Mouse (Mus musculus): ENCODE results near the gene 2300009A05Rik. TPM values are rescaled to one million over a fixed set of nuclear protein-coding genes. Genes with fewer than 3 reads are reported as not detected.

Gene 2300009A05Rik
- total RNA-seq (2021), result 10 to 100 TPM; 23.4 to 25.5 TPM
- long read RNA-seq, experiment 1, transcript 2300009A05Rik-202 (1 exons, 1,771 nt), result minor isoform, 8 of 17 reads
- long read RNA-seq, experiment 1, transcript 2300009A05Rik-201 (2 exons, 595 nt), result major isoform, 9 of 17 reads
- long read RNA-seq, experiment 1, partial matches to known transcripts, result 0 of 17 reads
- long read RNA-seq, experiment 1, other reads (novel, unspliced or antisense), result 0 of 17 reads
- long read RNA-seq, experiment 2, transcript 2300009A05Rik-201 (2 exons, 595 nt), result major isoform, 7 of 9 reads
- long read RNA-seq, experiment 2, partial matches to known transcripts, result 0 of 9 reads
- long read RNA-seq, experiment 2, other reads (novel, unspliced or antisense), result 0 of 9 reads

- DNase-seq (ENCODE audit: extremely low spot score in 1 of 2, low spot score in 2 of 2), result peak; percentile 94 to 96
- Histone ChIP-seq H3K27ac (peak within 1 kb of the TSS; percentile 88), H3K4me3 (peak within 1 kb of the TSS; percentile 85)
- intact Hi-C loops (cut with DNase I), result loop anchor here (2.0 to 10.0 kb wide), 4 partner anchors 20 to 554 kb away; partner anchors contain the start of genes Aagab and Iqch
- TF ChIP-seq CTCF (IDR thresholded peaks at IDR 0.05), result no peak
These were observed at the start of gene 2300009A05Rik for GRCm38 (mm10) chr9:63398611-63399462. Gene 2300009A05Rik (minus strand): TSS chr9:63399246.

- H3K27ac ChIP-seq, result no peak overlapping the region
- intact Hi-C loops (cut with DNase I), result no loop called here
- no peak overlapping the region for H3K4me3 ChIP-seq
- DNase-seq (ENCODE audit: extremely low spot score in 1 of 2, low spot score in 2 of 2), result no peak
- no peak for TF ChIP-seq CTCF (IDR thresholded peaks at IDR 0.05)
These were observed 44.6 kb upstream of the 2300009A05Rik start for GRCm38 (mm10) chr9:63443695-63444094.

DNA sequence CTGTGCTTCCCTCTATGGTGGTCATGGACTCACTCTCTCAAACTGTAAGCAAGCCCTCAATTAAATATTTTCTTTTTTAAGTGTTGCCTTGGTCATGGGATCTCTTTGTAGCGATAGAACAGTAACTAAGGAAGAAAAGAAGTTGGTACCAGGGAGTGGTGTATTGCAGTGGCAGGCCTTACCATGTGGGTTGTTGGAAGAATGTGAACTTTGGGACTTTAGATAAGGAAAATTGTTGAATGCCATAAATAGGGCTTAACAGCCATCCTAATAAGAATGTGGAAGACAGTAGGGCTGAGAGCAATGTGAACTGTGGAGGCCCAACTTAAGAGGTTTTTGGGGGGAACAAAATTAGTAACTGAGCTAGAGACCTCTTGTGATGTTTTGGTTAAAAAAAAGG lies 31.6 kb upstream of the 2300009A05Rik start:
- no peak for TF ChIP-seq CTCF (IDR thresholded peaks at IDR 0.05)
- Histone ChIP-seq H3K27ac (no peak overlapping the region), H3K4me3 (no peak overlapping the region)
- no peak for DNase-seq (ENCODE audit: extremely low spot score in 1 of 2, low spot score in 2 of 2)
- intact Hi-C loops (cut with DNase I), result no loop called here

DNA sequence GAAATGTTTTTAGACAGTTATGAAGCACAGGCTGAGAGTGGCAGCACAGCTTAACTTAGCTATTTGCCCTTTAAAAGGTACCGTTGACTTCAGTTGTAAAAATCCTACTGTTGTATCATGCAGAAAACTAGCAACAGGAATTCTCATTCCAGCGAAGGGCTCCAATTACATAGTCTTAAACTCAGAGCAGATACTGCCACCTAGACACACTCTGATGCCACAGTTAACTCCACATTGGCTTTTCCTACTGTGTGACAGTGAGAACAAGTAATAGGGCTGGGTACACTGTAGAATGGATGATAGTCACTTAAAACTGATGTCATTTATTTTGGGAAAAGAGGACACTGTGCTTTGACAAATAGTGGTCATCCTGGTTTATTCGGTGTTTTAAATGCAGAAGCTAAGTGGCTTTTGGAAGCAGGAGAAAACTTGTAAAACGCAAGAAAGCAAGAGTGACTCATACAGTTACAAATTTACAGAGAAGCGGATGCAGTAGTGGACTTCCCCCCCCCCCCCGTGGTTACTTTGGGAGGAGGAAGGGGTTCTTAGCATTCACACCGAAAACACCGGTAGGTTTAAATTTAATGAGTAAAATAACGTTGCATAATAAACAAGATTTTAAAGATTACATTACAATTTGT lies 22.2 kb upstream of the 2300009A05Rik start:
- DNase-seq (ENCODE audit: extremely low spot score in 1 of 2, low spot score in 2 of 2), result no peak
- intact Hi-C loops (cut with DNase I), result no loop called here
- peak; percentile 42 for TF ChIP-seq CTCF (IDR thresholded peaks at IDR 0.05)
- Histone ChIP-seq H3K27ac (no peak overlapping the region), H3K4me3 (no peak overlapping the region)

DNA sequence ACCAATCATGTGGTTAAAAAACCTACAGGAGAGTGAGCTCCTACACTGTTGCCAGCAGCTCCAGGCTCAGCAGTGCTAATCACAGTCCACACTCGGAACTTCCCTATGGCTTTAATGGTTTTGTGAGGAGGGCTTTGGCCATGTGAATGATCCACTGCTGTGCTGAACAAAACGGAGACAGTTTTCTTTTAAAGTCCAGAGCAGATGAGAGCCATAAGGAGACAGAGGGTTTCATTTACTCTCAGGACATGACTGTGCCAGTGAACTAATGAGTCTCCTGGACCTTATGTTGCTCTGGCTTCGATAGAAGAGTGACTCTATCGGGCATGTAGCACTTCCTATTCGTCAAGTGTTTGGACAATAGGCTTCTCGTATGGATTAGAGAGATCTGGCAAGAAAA lies 21.4 kb upstream of the 2300009A05Rik start:
- DNase-seq (ENCODE audit: extremely low spot score in 1 of 2, low spot score in 2 of 2), result no peak
- H3K4me3 ChIP-seq, result no peak overlapping the region
- intact Hi-C loops (cut with DNase I), result no loop called here
- H3K27ac ChIP-seq, result no peak overlapping the region
- no peak for TF ChIP-seq CTCF (IDR thresholded peaks at IDR 0.05)

GRCm38 (mm10) chr9:63400176-63400575 lies 1.1 kb upstream of the 2300009A05Rik start:
- intact Hi-C loops (cut with DNase I), result no loop called here
- no peak for TF ChIP-seq CTCF (IDR thresholded peaks at IDR 0.05)
- H3K4me3 ChIP-seq, result no peak overlapping the region
- DNase-seq (ENCODE audit: extremely low spot score in 1 of 2, low spot score in 2 of 2), result no peak
- no peak overlapping the region for H3K27ac ChIP-seq

- TF ChIP-seq CTCF (IDR thresholded peaks at IDR 0.05), result no peak
These were observed 393 bp upstream of the 2300009A05Rik start for GRCm38 (mm10) chr9:63399463-63399815.

GRCm38 (mm10) chr9:63395612-63396011 lies 3.4 kb downstream of the 2300009A05Rik start:
- TF ChIP-seq CTCF (IDR thresholded peaks at IDR 0.05), result no peak
- Histone ChIP-seq H3K4me3 (no peak overlapping the region), H3K27ac (no peak overlapping the region)
- intact Hi-C loops (cut with DNase I), result loop anchor here (5.0 to 10.0 kb wide), 2 partner anchors 207 to 551 kb away; partner anchors contain the start of genes Aagab and Iqch
- no peak for DNase-seq (ENCODE audit: extremely low spot score in 1 of 2, low spot score in 2 of 2)

More at GRCm38 (mm10) chr9:63399463-63399815, 393 bp upstream of the 2300009A05Rik start:
- peak overlapping the region; percentile 85 for H3K4me3 ChIP-seq
- DNase-seq (ENCODE audit: extremely low spot score in 1 of 2, low spot score in 2 of 2), result no peak
- intact Hi-C loops (cut with DNase I), result loop anchor here (2.0 to 10.0 kb wide), 4 partner anchors 21 to 555 kb away; partner anchors contain the start of genes Aagab and Iqch
- peak overlapping the region; percentile 88 for H3K27ac ChIP-seq

GRCm38 (mm10) chr9:63391307-63391706 lies 7.7 kb downstream of the 2300009A05Rik start:
- intact Hi-C loops (cut with DNase I), result loop anchor here (10.0 kb wide), 1 partner anchor 547 kb away; no protein-coding TSS in a partner anchor
- no peak for DNase-seq (ENCODE audit: extremely low spot score in 1 of 2, low spot score in 2 of 2)
- no peak overlapping the region for H3K27ac ChIP-seq
- H3K4me3 ChIP-seq, result no peak overlapping the region
- no peak for TF ChIP-seq CTCF (IDR thresholded peaks at IDR 0.05)

DNA sequence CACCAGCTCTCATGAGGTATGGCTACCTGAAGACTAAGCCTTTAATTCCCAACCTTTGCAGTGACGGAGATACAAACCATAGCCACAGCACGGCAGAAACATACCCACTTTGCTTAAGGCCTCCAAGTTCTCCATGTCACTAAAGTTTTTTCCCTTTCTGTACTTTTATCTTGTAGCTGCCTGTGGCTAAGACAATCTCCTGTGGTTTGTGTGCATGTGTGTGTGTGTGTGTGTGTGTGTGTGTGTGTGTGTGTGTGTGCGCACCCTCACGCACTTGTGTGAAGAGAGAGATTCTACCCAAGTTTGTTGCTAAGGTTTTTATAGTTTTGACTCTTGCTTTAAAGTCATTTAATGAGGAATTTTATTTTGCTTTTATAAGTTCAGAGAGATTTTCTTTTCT lies 16.3 kb downstream of the 2300009A05Rik start:
- DNase-seq (ENCODE audit: extremely low spot score in 1 of 2, low spot score in 2 of 2), result no peak
- Histone ChIP-seq H3K27ac (no peak overlapping the region), H3K4me3 (no peak overlapping the region)
- TF ChIP-seq CTCF (IDR thresholded peaks at IDR 0.05), result no peak
- intact Hi-C loops (cut with DNase I), result no loop called here

DNA sequence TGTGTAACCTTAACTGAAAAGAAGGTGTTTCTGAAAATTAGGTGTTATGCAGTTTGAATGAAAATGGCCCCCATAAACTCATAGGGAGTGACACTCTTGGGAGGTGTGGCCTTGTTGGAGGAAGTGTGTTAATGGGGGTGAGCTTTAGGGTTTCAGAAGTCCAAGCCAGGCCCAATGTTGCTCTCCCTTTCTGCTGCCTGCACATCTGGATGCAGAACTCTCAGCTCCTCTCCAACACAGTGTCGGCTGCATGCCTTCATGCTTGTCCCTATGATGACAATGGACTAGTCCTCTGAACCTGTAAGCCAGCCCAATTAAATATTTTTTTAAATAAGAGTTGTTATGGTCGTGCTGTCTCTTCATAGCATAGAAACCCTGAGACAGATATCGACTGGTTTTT lies 18.7 kb downstream of the 2300009A05Rik start:
- no peak for TF ChIP-seq CTCF (IDR thresholded peaks at IDR 0.05)
- intact Hi-C loops (cut with DNase I), result no loop called here
- H3K27ac ChIP-seq, result no peak overlapping the region
- no peak for DNase-seq (ENCODE audit: extremely low spot score in 1 of 2, low spot score in 2 of 2)
- no peak overlapping the region for H3K4me3 ChIP-seq
